Mouse (Mus musculus) lung, postnatal 0 days (tissue): ENCODE measurements at regions not wholly inside any gene's neighbourhood (a gene's known extent, or its start where the extent isn't known, plus 50 kb on each side); places are given as distances from the start of the nearest gene placed in this dataset.

ENCODE experiments used
- ATAC-seq: fragments of 200-750 bp; cut with Nextera tagmentation; 2 replicates; pipeline ENCODE4 v1.8.0; 2017; ENCODE audit warnings: moderate library complexity
- DNase-seq: peaks from one replicate; pipeline ENCODE4 v3.0.0-alpha.2; 2016; ENCODE audit warnings: low spot score
- H3K27ac ChIP-seq: fragments of 300-500 bp; sonication (generic); 2 replicates; pipeline ENCODE4 v1.5.1; 2014; ENCODE audit warnings: antibody characterized with exemption, mild to moderate bottlenecking, low read length, mixed read lengths
- H3K27me3 ChIP-seq: fragments of 300-500 bp; sonication (generic); replicated peaks from 2 replicates; pipeline ENCODE4 v1.6.1; 2014; ENCODE audit warnings: low read length, mixed read lengths; ENCODE audit not compliant: insufficient read depth
- H3K36me3 ChIP-seq: fragments of 300-500 bp; sonication (generic); 2 replicates; pipeline ENCODE4 v1.6.1; 2014; ENCODE audit warnings: low read length, mixed read lengths; ENCODE audit not compliant: insufficient read depth
- H3K4me1 ChIP-seq: fragments of 300-500 bp; sonication (generic); 2 replicates; pipeline ENCODE4 v1.6.1; 2014; ENCODE audit warnings: antibody characterized with exemption, low read depth, low read length, mixed read lengths; ENCODE audit not compliant: insufficient read depth
- H3K4me2 ChIP-seq: fragments of 300-500 bp; sonication (generic); replicated peaks from 2 replicates; pipeline ENCODE4 v1.6.1; 2014; ENCODE audit warnings: low read depth, mild to moderate bottlenecking, low read length, moderate library complexity, mixed read lengths
- H3K4me3 ChIP-seq: fragments of 300-500 bp; sonication (generic); 2 replicates; pipeline ENCODE4 v1.5.1; 2014; ENCODE audit warnings: low read depth, low read length
- H3K9ac ChIP-seq: fragments of 300-500 bp; sonication (generic); replicated peaks from 2 replicates; pipeline ENCODE4 v1.6.1; 2014; ENCODE audit warnings: low read depth, mild to moderate bottlenecking
- H3K9me3 ChIP-seq: fragments of 300-500 bp; sonication (generic); 2 replicates; pipeline ENCODE4 v1.6.1; 2016; ENCODE audit warnings: low read length, mixed read lengths
- CTCF ChIP-seq: IDR thresholded peaks from 2 replicates; pipeline ENCODE4 v1.5.1; 2016; ENCODE audit warnings: antibody characterized with exemption, mild to moderate bottlenecking
- EP300 ChIP-seq: IDR thresholded peaks from 2 replicates; pipeline ENCODE4 v1.6.1; 2016; ENCODE audit warnings: antibody characterized with exemption, mild to moderate bottlenecking, control low read depth
- WGBS: fragments of 180-500 bp; shearing (Covaris S2); extraction: QIAGEN DNeasy Blood & Tissue Kit; methylation state at CpG from one replicate; pipeline ENCODE4 v1.1.7; 2014; 5-methylcytosine and 5-hydroxymethylcytosine counted together

- ATAC-seq (no peak), DNase-seq (no peak)
- no peaks in the 10 kb centered on the region for H3K36me3 ChIP-seq
- H3K4me3 ChIP-seq: no peak overlapping the region
- H3K27me3 ChIP-seq: no peaks in the 10 kb centered on the region
- H3K9me3 ChIP-seq: no peaks in the 10 kb centered on the region
- no peaks in the 10 kb centered on the region for H3K4me1 ChIP-seq
- WGBS: 48% methylated on average over 4 of the region's 4 CpGs
- H3K9ac ChIP-seq: no peak overlapping the region
- H3K4me2 ChIP-seq: no peak overlapping the region
- no peak for TF ChIP-seq CTCF
- no peak for TF ChIP-seq EP300
- H3K27ac ChIP-seq: no peak overlapping the region
These were observed 154.2 kb downstream of the Dmrta2 start for GRCm38 (mm10) chr4:110132061-110132460.

- no peaks in the 10 kb centered on the region for H3K36me3 ChIP-seq
- H3K27ac ChIP-seq: no peak overlapping the region
- H3K4me3 ChIP-seq: no peak overlapping the region
- DNase-seq (no peak), ATAC-seq (no peak)
- no peaks in the 10 kb centered on the region for H3K27me3 ChIP-seq
- WGBS: 29% methylated on average over 7 of the region's 7 CpGs
- H3K4me1 ChIP-seq: no peaks in the 10 kb centered on the region
- H3K9ac ChIP-seq: no peak overlapping the region
- H3K9me3 ChIP-seq: no peaks in the 10 kb centered on the region
- no peak overlapping the region for H3K4me2 ChIP-seq
- TF ChIP-seq CTCF (no peak), EP300 (no peak)
These were observed 156.2 kb downstream of the Dmrta2 start for GRCm38 (mm10) chr4:110134036-110134435.

GRCm38 (mm10) chr4:110145229-110145628 lies 167.4 kb downstream of the Dmrta2 start:
- ATAC-seq (no peak), DNase-seq (no peak)

GRCm38 (mm10) chr4:110152103-110152946 lies 174.5 kb downstream of the Dmrta2 start:
- DNase-seq (no peak), ATAC-seq (no peak)
- H3K9me3 ChIP-seq: no peaks in the 10 kb centered on the region
- H3K4me1 ChIP-seq: no peaks in the 10 kb centered on the region
- TF ChIP-seq CTCF (no peak), EP300 (no peak)
- H3K4me2 ChIP-seq: no peak overlapping the region
- no peaks in the 10 kb centered on the region for H3K36me3 ChIP-seq
- 22% methylated on average over 15 of the region's 15 CpGs for WGBS
- no peaks in the 10 kb centered on the region for H3K27me3 ChIP-seq
- H3K9ac ChIP-seq: no peak overlapping the region
- no peak overlapping the region for H3K4me3 ChIP-seq
- no peak overlapping the region for H3K27ac ChIP-seq

More at GRCm38 (mm10) chr4:110145229-110145628, 167.4 kb downstream of the Dmrta2 start:
- Histone ChIP-seq H3K4me2 (no peak overlapping the region), H3K4me3 (no peak overlapping the region), H3K36me3 (no peaks in the 10 kb centered on the region), H3K4me1 (no peaks in the 10 kb centered on the region), H3K9ac (no peak overlapping the region), H3K9me3 (no peaks in the 10 kb centered on the region), H3K27me3 (no peaks in the 10 kb centered on the region), H3K27ac (no peak overlapping the region)
- TF ChIP-seq CTCF (no peak), EP300 (no peak)
- 92% methylated on average over 1 of the region's 1 CpGs for WGBS
